Mouse (Mus musculus): ENCODE measurements around the gene Znrf2. TPM values are rescaled to one million over a fixed set of nuclear protein-coding genes. Genes with fewer than 3 reads are reported as not detected.

Gene Znrf2
- total and polyA plus RNA-seq, 3 experiments: 16.0 to 26.9 (median 18.3) TPM

DNA sequence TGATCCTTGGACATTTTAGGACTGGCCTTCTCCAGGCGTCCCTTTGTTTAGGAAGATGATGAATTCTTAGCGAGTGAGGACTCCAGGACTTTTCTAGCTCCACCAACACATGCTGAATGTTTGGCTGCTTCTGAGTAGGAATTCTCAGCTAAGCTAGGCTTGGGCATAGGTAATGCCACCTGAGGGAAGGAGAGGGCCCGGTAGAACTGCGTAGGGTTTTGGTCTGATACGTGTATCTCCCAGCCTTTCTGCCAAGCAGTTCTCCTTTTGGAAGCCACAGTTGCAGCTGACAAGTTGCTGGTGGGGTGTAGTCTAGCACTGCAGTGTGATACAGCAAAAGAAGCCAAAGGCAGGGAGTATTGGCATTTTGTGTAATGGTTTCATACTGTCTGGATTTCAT is 10.9 kb upstream of the Znrf2 start:
- no peak for DNase-seq (ENCODE audit: extremely low read depth)
- H3K9ac ChIP-seq (ENCODE audit: insufficient read depth, low read depth): no peak overlapping the region
- no peaks in the 10 kb centered on the region for H3K36me3 ChIP-seq (replicated peaks in 1 of 2; ENCODE audit: control insufficient read depth in 1 of 2, insufficient read depth in 1 of 2, low read length in 1 of 2)
- no peaks in the 10 kb centered on the region for H3K27me3 ChIP-seq (replicated peaks)
- H3K4me2 ChIP-seq (ENCODE audit: insufficient read depth, low read depth, poor library complexity, severe bottlenecking): no peak overlapping the region
- dilution Hi-C loops (cut with MboI; ENCODE audit: extremely low pct_ligation_motif_present, extremely low pct_unique_long_range_greater_than_20kb, low sequenced_read_pairs) (no loop called here), in situ Hi-C loops (cut with MboI; ENCODE audit: low pct_ligation_motif_present, low pct_unique_long_range_greater_than_20kb, low sequenced_read_pairs) (loop anchor here (10.0 kb wide), 3 partner anchors 101 to 359 kb away; partner anchors contain the start of genes Fkbp14 and Plekha8)
- no peak for TF ChIP-seq RCOR1 (conservative IDR thresholded peaks at IDR 0.05; ENCODE audit: low read depth, low read length)
- no peak for TF ChIP-seq GABPA (IDR thresholded peaks at IDR 0.05; ENCODE audit: insufficient replicate concordance, low read depth, low read length)
- no peak for TF ChIP-seq HCFC1 (IDR thresholded peaks at IDR 0.05; ENCODE audit: low read depth, low read length)
- TF ChIP-seq ELF1 (IDR thresholded peaks at IDR 0.05; ENCODE audit: low read depth, low read length): no peak
- no peak for TF ChIP-seq MYC (IDR thresholded peaks at IDR 0.05; ENCODE audit: low read depth, low read length)
- no peak for TF ChIP-seq MAX (IDR thresholded peaks at IDR 0.05; ENCODE audit: low read length)
- TF ChIP-seq JUND (conservative IDR thresholded peaks at IDR 0.05; ENCODE audit: low read depth, low read length): no peak
- TF ChIP-seq USF2 (conservative IDR thresholded peaks at IDR 0.05; ENCODE audit: low read depth, low read length): no peak
- TF ChIP-seq CHD1 (IDR thresholded peaks at IDR 0.05; ENCODE audit: low read depth, low read length): no peak
- TF ChIP-seq SMC3 (IDR thresholded peaks at IDR 0.05; ENCODE audit: low read depth, low read length): no peak
- no peak for TF ChIP-seq E2F4 (IDR thresholded peaks at IDR 0.05; ENCODE audit: insufficient replicate concordance, low read depth, low read length)
- TF ChIP-seq JUN (IDR thresholded peaks at IDR 0.05; ENCODE audit: insufficient read depth, low read depth, low read length): no peak
- TF ChIP-seq SIN3A (IDR thresholded peaks at IDR 0.05; ENCODE audit: low read length): no peak
- TF ChIP-seq MEF2A (IDR thresholded peaks at IDR 0.05; ENCODE audit: borderline replicate concordance, low read depth, low read length): no peak
- TF ChIP-seq ZNF384 (IDR thresholded peaks at IDR 0.05; ENCODE audit: low read depth, low read length): no peak
- TF ChIP-seq UBTF (IDR thresholded peaks at IDR 0.05; ENCODE audit: low read depth, low read length): no peak
- no peak for TF ChIP-seq MAZ (IDR thresholded peaks at IDR 0.05; ENCODE audit: low read depth, low read length)
- no peaks in the 10 kb centered on the region for H3K9me3 ChIP-seq (replicated peaks; ENCODE audit: low read length)
- H3K4me3 ChIP-seq (replicated peaks in 1 of 3; ENCODE audit: low read depth in 2 of 3, low read length in 2 of 3, poor library complexity in 1 of 3): no peak overlapping the region
- H3K27ac ChIP-seq (ENCODE audit: insufficient read depth, low read depth): no peak overlapping the region
- H3K79me2 ChIP-seq (replicated peaks; ENCODE audit: control insufficient read depth, extremely low read depth, insufficient read depth, poor library complexity, severe bottlenecking): no peaks in the 10 kb centered on the region
- H3K4me1 ChIP-seq (ENCODE audit: control insufficient read depth in 1 of 2, insufficient read depth in 2 of 2): peaks cover 8 to 22% of the 10 kb centered on the region in 2 experiments

DNA sequence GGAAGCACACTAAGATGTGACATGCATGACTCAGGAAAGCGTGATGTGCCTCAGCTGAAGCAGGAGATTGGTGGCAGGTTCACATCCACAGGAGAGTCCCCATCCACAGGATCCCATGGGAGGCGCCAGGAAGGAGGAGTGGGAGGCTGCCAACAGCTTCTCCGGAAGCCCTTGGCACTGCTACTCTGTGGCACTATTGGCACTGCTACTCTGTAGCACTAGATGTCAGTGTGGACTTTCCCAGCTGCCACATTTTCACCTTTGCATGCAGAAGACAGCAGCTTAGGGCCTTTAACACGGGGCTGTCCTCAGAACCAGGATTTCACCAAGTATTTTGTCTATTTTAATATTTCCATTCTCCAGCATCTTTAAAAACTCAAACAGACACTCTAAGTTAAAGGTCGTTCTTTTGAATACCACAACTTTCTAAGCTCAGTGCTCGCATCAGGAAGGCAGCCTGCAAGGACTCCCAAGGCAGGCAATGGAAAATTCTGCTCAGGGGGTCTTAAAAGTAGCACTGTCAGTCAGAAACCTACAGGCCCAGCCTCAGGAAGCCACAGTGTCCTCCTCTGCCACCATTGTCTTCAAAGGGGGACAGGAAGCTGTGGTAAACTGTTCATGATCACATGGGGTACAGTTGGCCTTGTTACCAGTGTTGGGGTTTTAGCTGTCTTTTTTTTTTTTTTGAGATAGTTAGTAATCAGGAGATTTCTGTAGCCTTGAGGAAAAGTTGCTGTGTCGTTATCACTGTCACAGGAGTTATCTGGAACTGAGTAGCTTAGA is 7.0 kb upstream of the Znrf2 start:
- dilution Hi-C loops (cut with MboI; ENCODE audit: extremely low pct_ligation_motif_present, extremely low pct_unique_long_range_greater_than_20kb, low sequenced_read_pairs) (no loop called here), in situ Hi-C loops (cut with MboI; ENCODE audit: low pct_ligation_motif_present, low pct_unique_long_range_greater_than_20kb, low sequenced_read_pairs) (loop anchor here (5.0 to 10.0 kb wide), 5 partner anchors 105 to 355 kb away; partner anchors contain the start of genes Fkbp14, Ggct and Plekha8)
- TF ChIP-seq EP300 (IDR thresholded peaks at IDR 0.05; ENCODE audit: low read length) (peak; percentile 59), TBP (conservative IDR thresholded peaks at IDR 0.05; ENCODE audit: low read depth, low read length) (no peak), MYC (IDR thresholded peaks at IDR 0.05; ENCODE audit: low read depth, low read length) (no peak), RAD21 (IDR thresholded peaks at IDR 0.05; ENCODE audit: low read depth, low read length) (peak; percentile 89), USF2 (conservative IDR thresholded peaks at IDR 0.05; ENCODE audit: low read depth, low read length) (no peak), ELF1 (IDR thresholded peaks at IDR 0.05; ENCODE audit: low read depth, low read length) (peak; percentile 41; the same call in 1 of the 2 replicates), USF1 (IDR thresholded peaks at IDR 0.05; ENCODE audit: low read depth, low read length) (no peak; the same call in 1 of the 2 replicates), TCF12 (IDR thresholded peaks at IDR 0.05; ENCODE audit: low read depth, low read length) (no peak), MXI1 (IDR thresholded peaks at IDR 0.05; ENCODE audit: low read depth, low read length) (peak; percentile 26; the same call in 1 of the 2 replicates), ZNF384 (IDR thresholded peaks at IDR 0.05; ENCODE audit: low read depth, low read length) (peak; percentile 68), HCFC1 (IDR thresholded peaks at IDR 0.05; ENCODE audit: low read depth, low read length) (no peak), NELFE (IDR thresholded peaks at IDR 0.05; ENCODE audit: low read depth, low read length) (peak; percentile 38; the same call in 1 of the 2 replicates), CHD2 (IDR thresholded peaks at IDR 0.05; ENCODE audit: low read length) (no peak), ZC3H11A (IDR thresholded peaks at IDR 0.05; ENCODE audit: low read depth, low read length) (peak; percentile 25; the same call in 1 of the 2 replicates), MEF2A (IDR thresholded peaks at IDR 0.05; ENCODE audit: borderline replicate concordance, low read depth, low read length) (peak; percentile 20; the same call in 1 of the 2 replicates), MAZ (IDR thresholded peaks at IDR 0.05; ENCODE audit: low read depth, low read length) (no peak), ZMIZ1 (IDR thresholded peaks at IDR 0.05; ENCODE audit: low read depth, low read length) (no peak), POLR2AphosphoS2 (IDR thresholded peaks at IDR 0.05; ENCODE audit: low read depth, low read length) (no peak), IRF4 (IDR thresholded peaks at IDR 0.05; ENCODE audit: low read depth, low read length) (0 out of 2 replicates have a peak, but pooled peaks have one; percentile 20)

More for the DNA sequence above, 7.0 kb upstream of the Znrf2 start:
- Histone ChIP-seq H3K79me2 (replicated peaks; ENCODE audit: control insufficient read depth, extremely low read depth, insufficient read depth, poor library complexity, severe bottlenecking) (no peaks in the 10 kb centered on the region), H3K9me3 (replicated peaks; ENCODE audit: low read length) (no peaks in the 10 kb centered on the region), H3K4me2 (ENCODE audit: insufficient read depth, low read depth, poor library complexity, severe bottlenecking) (peak overlapping the region; percentile 42; the same call in 1 of the 2 replicates), H3K36me3 (replicated peaks in 1 of 2; ENCODE audit: control insufficient read depth in 1 of 2, insufficient read depth in 1 of 2, low read length in 1 of 2) (no peaks in the 10 kb centered on the region), H3K9ac (ENCODE audit: insufficient read depth, low read depth) (peak overlapping the region; percentile 33; the same call in 1 of the 2 replicates), H3K4me3 (replicated peaks in 1 of 3; ENCODE audit: low read depth in 2 of 3, low read length in 2 of 3, poor library complexity in 1 of 3) (no peak overlapping the region), H3K27me3 (replicated peaks) (no peaks in the 10 kb centered on the region), H3K4me1 (ENCODE audit: control insufficient read depth in 1 of 2, insufficient read depth in 2 of 2) (peaks cover 11 to 45% of the 10 kb centered on the region in 2 experiments), H3K27ac (ENCODE audit: insufficient read depth, low read depth) (no peak overlapping the region; the same call in 1 of the 2 replicates)
- DNase-seq (ENCODE audit: extremely low read depth): peak; percentile 72

Data from CH12.LX (cell line).